Comparison of ENCODE assay signal across 10 mouse cellular contexts in genomic region chr4:55364374-55364773, GRCm38 (mm10). TPM values are rescaled to one million over a fixed set of nuclear protein-coding genes. Genes with fewer than 3 reads are reported as not detected.
A peak's percentile ranks its signal among the peaks of the same experiment; 100 is the strongest.
DNase-seq lines count a peak whose midpoint lies in the region; ATAC-seq and TF ChIP-seq lines count a peak whose summit lies in the region.
"Had no signal": no experiment of that assay in that cellular context is flagged by ENCODE, and none has a peak within 500 bp of the region (broad histone marks: within the 10 kb centered on the region; RNA-seq: fewer than 3 reads in every experiment).

No protein-coding gene starts in this region.

- no peak for TF ChIP-seq POLR2A in brain, embryonic 14.5 days (IDR thresholded peaks at IDR 0.05; ENCODE audit: borderline replicate concordance, extremely low read depth, insufficient read depth, insufficient read length, poor library complexity, severe bottlenecking)

- no peak overlapping the region for H3K27ac ChIP-seq in forebrain, postnatal 0 days (ENCODE audit: low read depth, low read length)
- no peak overlapping the region for H3K27ac ChIP-seq in forebrain, embryonic 13.5 days
- no peak overlapping the region for H3K27ac ChIP-seq in limb, embryonic 10.5 days
- no peak overlapping the region for H3K27ac ChIP-seq in heart, embryonic 11.5 days (ENCODE audit: low read depth, low read length)
- H3K27ac ChIP-seq: heart, embryonic 13.5 days had no signal

- H3K36me3 ChIP-seq in forebrain, postnatal 0 days (ENCODE audit: insufficient read depth) = 0 out of 2 replicates have a peak, but pooled peaks cover 3% of the 10 kb centered on the region
- peaks cover 13% of the 10 kb centered on the region for H3K36me3 ChIP-seq in forebrain, embryonic 13.5 days (ENCODE audit: poor library complexity, severe bottlenecking)
- peaks cover 58% of the 10 kb centered on the region for H3K36me3 ChIP-seq in limb, embryonic 10.5 days
- H3K36me3 ChIP-seq in heart, embryonic 11.5 days (ENCODE audit: control insufficient read depth, insufficient read depth, low read length) = peaks cover 3% of the 10 kb centered on the region; the same call in 1 of the 2 replicates

- H3K9me3 ChIP-seq in forebrain, postnatal 0 days (ENCODE audit: low read length) = no peaks in the 10 kb centered on the region
- no peaks in the 10 kb centered on the region for H3K9me3 ChIP-seq in forebrain, embryonic 13.5 days (replicated peaks)
- no peaks in the 10 kb centered on the region for H3K9me3 ChIP-seq in limb, embryonic 10.5 days (replicated peaks)
- H3K9me3 ChIP-seq in heart, embryonic 11.5 days (replicated peaks; ENCODE audit: control insufficient read depth, low read length) = no peaks in the 10 kb centered on the region
- H3K9me3 ChIP-seq: heart, embryonic 13.5 days; megakaryocyte, embryonic 14.5 days had no signal

- peak; percentile 7 for DNase-seq in forebrain, postnatal 0 days
- peak; percentile 74 for DNase-seq in A20 (ENCODE audit: low read depth, low spot score)
- DNase-seq in brain, embryonic 14.5 days (ENCODE audit: low read depth) = no peak
- DNase-seq in lung, postnatal 14 days = peak; percentile 40
- no peak for DNase-seq in limb, embryonic 10.5 days (ENCODE audit: low spot score)
- DNase-seq in right cerebral cortex, postnatal 25 days = no peak

- no peaks in the 10 kb centered on the region for H3K27me3 ChIP-seq in forebrain, postnatal 0 days (ENCODE audit: insufficient read depth, low read length)
- no peaks in the 10 kb centered on the region for H3K27me3 ChIP-seq in forebrain, embryonic 13.5 days
- no peaks in the 10 kb centered on the region for H3K27me3 ChIP-seq in limb, embryonic 10.5 days (ENCODE audit: low read depth, poor library complexity, severe bottlenecking)
- no peaks in the 10 kb centered on the region for H3K27me3 ChIP-seq in heart, embryonic 11.5 days (ENCODE audit: control insufficient read depth, insufficient read depth, low read length)
- H3K27me3 ChIP-seq: heart, embryonic 13.5 days; megakaryocyte, embryonic 14.5 days had no signal

- 95% methylated on average over 4 of the region's 4 CpGs for WGBS in forebrain, postnatal 0 days
- 97% methylated on average over 4 of the region's 4 CpGs for WGBS in forebrain, embryonic 13.5 days
- 95% methylated on average over 4 of the region's 4 CpGs for WGBS in limb, embryonic 10.5 days
- WGBS in heart, embryonic 11.5 days (ENCODE audit: insufficient replicate concordance) = 91% methylated on average over 4 of the region's 4 CpGs

- no peak overlapping the region for H3K9ac ChIP-seq in forebrain, postnatal 0 days
- H3K9ac ChIP-seq in forebrain, embryonic 13.5 days = no peak overlapping the region
- no peak overlapping the region for H3K9ac ChIP-seq in heart, embryonic 11.5 days (ENCODE audit: low read depth, low read length)
- H3K9ac ChIP-seq: heart, embryonic 13.5 days had no signal

- no peak overlapping the region for H3K4me2 ChIP-seq in forebrain, postnatal 0 days (ENCODE audit: low read depth)
- H3K4me2 ChIP-seq in forebrain, embryonic 13.5 days = no peak overlapping the region
- no peak overlapping the region for H3K4me2 ChIP-seq in heart, embryonic 11.5 days
- H3K4me2 ChIP-seq: heart, embryonic 13.5 days had no signal

- no peak overlapping the region for H3K4me3 ChIP-seq in forebrain, postnatal 0 days (ENCODE audit: low read depth, low read length)
- no peak overlapping the region for H3K4me3 ChIP-seq in forebrain, embryonic 13.5 days
- H3K4me3 ChIP-seq in limb, embryonic 10.5 days = no peak overlapping the region
- no peak overlapping the region for H3K4me3 ChIP-seq in heart, embryonic 11.5 days (ENCODE audit: low read depth, low read length)
- H3K4me3 ChIP-seq: heart, embryonic 13.5 days; megakaryocyte, embryonic 14.5 days had no signal

- TF ChIP-seq CTCF in forebrain, postnatal 0 days (IDR thresholded peaks at IDR 0.05; ENCODE audit: low read depth) = no peak; the same call in 1 of the 2 replicates
- peak; percentile 29; the same call in 1 of the 2 replicates for TF ChIP-seq CTCF in brain, embryonic 14.5 days (IDR thresholded peaks at IDR 0.05; ENCODE audit: borderline replicate concordance, extremely low read depth, insufficient read depth, insufficient read length)

- ATAC-seq in forebrain, postnatal 0 days = no peak
- no peak for ATAC-seq in forebrain, embryonic 13.5 days
- no peak for ATAC-seq in heart, embryonic 11.5 days (replicated peaks; ENCODE audit: insufficient number of reproducible peaks, low FRiP score, low TSS enrichment)

- H3K4me1 ChIP-seq in forebrain, postnatal 0 days (ENCODE audit: insufficient read depth) = no peaks in the 10 kb centered on the region
- no peaks in the 10 kb centered on the region for H3K4me1 ChIP-seq in forebrain, embryonic 13.5 days
- no peaks in the 10 kb centered on the region for H3K4me1 ChIP-seq in limb, embryonic 10.5 days
- no peaks in the 10 kb centered on the region for H3K4me1 ChIP-seq in heart, embryonic 11.5 days (ENCODE audit: control insufficient read depth, insufficient read depth, low read length)

RNA-seq across cellular contexts. Expression of gene Rad23b, which starts 14.5 kb away (rescaled TPM):
- 202 and 222 TPM in 2 replicates for total RNA-seq in forebrain, postnatal 0 days (2014; rRNA removed)
- 94.0 and 95.9 TPM in 2 replicates for polyA plus RNA-seq in forebrain, postnatal 0 days (2015; fragmentation: Nextera tagmentation; extraction: Ambion mirVana)
- 86.2 and 89.5 TPM in 2 replicates for polyA plus RNA-seq in forebrain, embryonic 13.5 days (2015; fragmentation: Nextera tagmentation; extraction: Ambion mirVana)
- 230 and 250 TPM in 2 replicates for polyA plus RNA-seq in brain, embryonic 14.5 days (2012; rRNA removed)
- polyA plus RNA-seq in limb, embryonic 10.5 days (2016; fragmentation: Nextera tagmentation; extraction: Ambion mirVana) = 87.3 and 88.1 TPM in 2 replicates
- 49.6 and 71.3 TPM in 2 replicates for polyA plus RNA-seq in heart, embryonic 11.5 days (2014; fragmentation: Nextera tagmentation; extraction: Ambion mirVana)

Comparison
In these comparisons a context has a peak if more than half of its experiments do, and no peak if none do; other contexts are left out.
1. DNase-seq: peak in forebrain, postnatal 0 days (single experiment), A20 (single experiment) and lung, postnatal 14 days (single experiment); none in brain, embryonic 14.5 days (single experiment), limb, embryonic 10.5 days (single experiment) and right cerebral cortex, postnatal 25 days (single experiment).